Mouse (Mus musculus) hindbrain, embryonic 16.5 days (tissue): ENCODE results near the gene Cacna2d2. TPM values are rescaled to one million over a fixed set of nuclear protein-coding genes. Genes with fewer than 3 reads are reported as not detected.
"Not testable (repeated sequence)": the region's sequence is repeated elsewhere in the genome, so short reads cannot be mapped to it uniquely, and the experiment has no call there.

ENCODE experiments used
- ATAC-seq: fragments of 200-750 bp; cut with Nextera tagmentation; 2 replicates; pipeline ENCODE4 v1.8.0; 2017; ENCODE audit warnings: moderate TSS enrichment, moderate library complexity
- H3K27ac ChIP-seq: fragments of 300-500 bp; sonication (generic); 2 replicates; pipeline ENCODE4 v1.5.1; 2014; ENCODE audit warnings: low read depth, mild to moderate bottlenecking, control low read depth, low read length, moderate library complexity
- H3K27me3 ChIP-seq: fragments of 300-500 bp; sonication (generic); replicated peaks from 2 replicates; pipeline ENCODE4 v1.6.1; 2014; ENCODE audit warnings: low read length; ENCODE audit not compliant: control insufficient read depth, insufficient read depth
- H3K36me3 ChIP-seq: fragments of 300-500 bp; sonication (generic); 2 replicates; pipeline ENCODE4 v1.6.1; 2014; ENCODE audit warnings: mild to moderate bottlenecking, low read length, moderate library complexity, mixed read lengths; ENCODE audit not compliant: control insufficient read depth, insufficient read depth
- H3K4me1 ChIP-seq: fragments of 300-500 bp; sonication (generic); 2 replicates; pipeline ENCODE4 v1.6.1; 2014; ENCODE audit warnings: low read depth, low read length; ENCODE audit not compliant: control insufficient read depth, insufficient read depth
- H3K4me2 ChIP-seq: fragments of 300-500 bp; sonication (generic); 2 replicates; pipeline ENCODE4 v1.6.1; 2014; ENCODE audit warnings: mild to moderate bottlenecking, low read length, control low read depth, moderate library complexity
- H3K4me3 ChIP-seq: fragments of 300-500 bp; sonication (generic); 2 replicates; pipeline ENCODE4 v1.5.1; 2014; ENCODE audit warnings: mild to moderate bottlenecking, low read length, control low read depth, moderate library complexity
- H3K9ac ChIP-seq: fragments of 300-500 bp; sonication (generic); 2 replicates; pipeline ENCODE4 v1.6.1; 2014; ENCODE audit warnings: low read depth, mild to moderate bottlenecking, control low read depth, low read length, moderate library complexity
- H3K9me3 ChIP-seq: fragments of 300-500 bp; sonication (generic); 2 replicates; pipeline ENCODE4 v1.6.1; 2014; ENCODE audit warnings: mild to moderate bottlenecking, low read length, moderate library complexity; ENCODE audit not compliant: control insufficient read depth
- WGBS: fragments of 180-500 bp; shearing (Covaris S2); extraction: QIAGEN DNeasy Blood & Tissue Kit; methylation state at CpG from one replicate; pipeline ENCODE4 v1.1.7; 2014; 5-methylcytosine and 5-hydroxymethylcytosine counted together
- polyA plus RNA-seq: library from polyadenylated mRNA; unstranded; fragments of >200 nt; fragmentation: Nextera tagmentation; extraction: Ambion mirVana; gene quantifications from 2 replicates; pipeline ENCODE4 v1.2.1, GENCODE M21; 2015

Gene Cacna2d2
- polyA plus RNA-seq, 1 experiment from 2014 or later: 8.1 TPM

- ATAC-seq: peak; percentile 94
- no peaks in the 10 kb centered on the region for H3K9me3 ChIP-seq
- peak overlapping the region; percentile 87 for H3K9ac ChIP-seq
- under 1% methylated on average over 53 of the region's 53 CpGs for WGBS
- H3K27me3 ChIP-seq: peaks cover 22% of the 10 kb centered on the region
- H3K36me3 ChIP-seq: peaks cover 15% of the 10 kb centered on the region
- H3K27ac ChIP-seq: peak overlapping the region; percentile 92
- H3K4me2 ChIP-seq: peak overlapping the region; percentile 96
- H3K4me1 ChIP-seq: peaks cover 34% of the 10 kb centered on the region
- peak overlapping the region; percentile 81 for H3K4me3 ChIP-seq
Measured at GRCm38 (mm10) chr9:107554319-107554825, 155.0 kb downstream of the Cacna2d2 start.

GRCm38 (mm10) chr9:107555031-107555457 is 155.6 kb downstream of the Cacna2d2 start:
- under 1% methylated on average over 23 of the region's 23 CpGs for WGBS
- H3K4me1 ChIP-seq: peaks cover 34% of the 10 kb centered on the region
- peaks cover 22% of the 10 kb centered on the region for H3K36me3 ChIP-seq
- peak overlapping the region; percentile 81 for H3K4me3 ChIP-seq
- peak overlapping the region; percentile 92 for H3K27ac ChIP-seq
- H3K4me2 ChIP-seq: peak overlapping the region; percentile 96
- H3K9me3 ChIP-seq: no peaks in the 10 kb centered on the region
- H3K27me3 ChIP-seq: peaks cover 19% of the 10 kb centered on the region
- no peak; the same call in none of the 2 replicates for ATAC-seq
- H3K9ac ChIP-seq: peak overlapping the region; percentile 87

- H3K4me1 ChIP-seq: peaks cover 34% of the 10 kb centered on the region
- H3K27ac ChIP-seq: no peak overlapping the region
- H3K27me3 ChIP-seq: peaks cover 15% of the 10 kb centered on the region
Measured at GRCm38 (mm10) chr9:107555701-107556100, 156.3 kb downstream of the Cacna2d2 start.

GRCm38 (mm10) chr9:107556346-107556745 is 156.9 kb downstream of the Cacna2d2 start:
- Histone ChIP-seq H3K4me3 (no peak overlapping the region), H3K4me2 (peak overlapping the region; percentile 96), H3K9ac (no peak overlapping the region; the same call in 1 of the 2 replicates), H3K27ac (no peak overlapping the region), H3K27me3 (peaks cover 9% of the 10 kb centered on the region), H3K4me1 (peaks cover 28% of the 10 kb centered on the region), H3K36me3 (peaks cover 23% of the 10 kb centered on the region), H3K9me3 (no peaks in the 10 kb centered on the region)
- WGBS: 80% methylated on average over 3 of the region's 3 CpGs
- ATAC-seq: no peak

More at GRCm38 (mm10) chr9:107555701-107556100, 156.3 kb downstream of the Cacna2d2 start:
- H3K36me3 ChIP-seq: peaks cover 22% of the 10 kb centered on the region
- peak overlapping the region; percentile 81 for H3K4me3 ChIP-seq
- H3K4me2 ChIP-seq: peak overlapping the region; percentile 96
- ATAC-seq: no peak
- WGBS: 45% methylated on average over 2 of the region's 2 CpGs
- H3K9ac ChIP-seq: peak overlapping the region; percentile 87
- H3K9me3 ChIP-seq: no peaks in the 10 kb centered on the region

- ATAC-seq: peak; percentile 97
- peaks cover 26% of the 10 kb centered on the region for H3K36me3 ChIP-seq
Measured at GRCm38 (mm10) chr9:107563029-107563581, 163.7 kb downstream of the Cacna2d2 start, which contains the start of gene Tusc2. TSS of gene Tusc2 (plus strand) at chr9:107563255.

GRCm38 (mm10) chr9:107565556-107565955 is 166.1 kb downstream of the Cacna2d2 start:
- H3K36me3 ChIP-seq: peaks cover 13% of the 10 kb centered on the region
- H3K4me1 ChIP-seq: peaks cover 30% of the 10 kb centered on the region
- not testable (repeated sequence) for H3K27me3 ChIP-seq, H3K9me3 ChIP-seq, H3K4me3 ChIP-seq, H3K9ac ChIP-seq, H3K4me2 ChIP-seq, ATAC-seq, H3K27ac ChIP-seq
- WGBS: 47% methylated on average over 5 of the region's 5 CpGs

More at GRCm38 (mm10) chr9:107563029-107563581, 163.7 kb downstream of the Cacna2d2 start, which contains the start of gene Tusc2:
- under 1% methylated on average over 46 of the region's 46 CpGs for WGBS
- H3K4me1 ChIP-seq: peaks cover 19% of the 10 kb centered on the region
- H3K4me3 ChIP-seq: peak within 1 kb of the TSS; percentile 84
- peak within 1 kb of the TSS; percentile 63; the same call in 1 of the 2 replicates for H3K27ac ChIP-seq
- peak within 1 kb of the TSS; percentile 81 for H3K4me2 ChIP-seq
- peak within 1 kb of the TSS; percentile 86 for H3K9ac ChIP-seq
- no peaks in the 10 kb centered on the region for H3K9me3 ChIP-seq
- H3K27me3 ChIP-seq: no peaks in the 10 kb centered on the region

GRCm38 (mm10) chr9:107566041-107566709 is 166.8 kb downstream of the Cacna2d2 start:
- Histone ChIP-seq H3K4me1 (peaks cover 37% of the 10 kb centered on the region), H3K4me3 (no peak overlapping the region)

GRCm38 (mm10) chr9:107566855-107567254 is 167.4 kb downstream of the Cacna2d2 start:
- Histone ChIP-seq H3K9ac (peak overlapping the region; percentile 11; the same call in 1 of the 2 replicates), H3K4me1 (peaks cover 40% of the 10 kb centered on the region), H3K36me3 (peaks cover 14% of the 10 kb centered on the region), H3K27ac (no peak overlapping the region; the same call in 1 of the 2 replicates), H3K9me3 (no peaks in the 10 kb centered on the region), H3K4me3 (no peak overlapping the region; the same call in 1 of the 2 replicates), H3K4me2 (no peak overlapping the region), H3K27me3 (no peaks in the 10 kb centered on the region)
- ATAC-seq: no peak
- WGBS: 73% methylated on average over 3 of the region's 3 CpGs

More at GRCm38 (mm10) chr9:107566041-107566709, 166.8 kb downstream of the Cacna2d2 start:
- Histone ChIP-seq H3K36me3 (peaks cover 16% of the 10 kb centered on the region), H3K4me2 (no peak overlapping the region), H3K27ac (no peak overlapping the region), H3K27me3 (no peaks in the 10 kb centered on the region), H3K9me3 (no peaks in the 10 kb centered on the region), H3K9ac (no peak overlapping the region)
- 58% methylated on average over 15 of the region's 15 CpGs for WGBS
- ATAC-seq: no peak
